Mouse (Mus musculus): Measurements from ENCODE around the gene Camk1d. TPM values are rescaled to one million over a fixed set of nuclear protein-coding genes. Genes with fewer than 3 reads are reported as not detected.

Camk1d gene
- polyA plus RNA-seq, 1 experiment, result 7.3 TPM

DNA sequence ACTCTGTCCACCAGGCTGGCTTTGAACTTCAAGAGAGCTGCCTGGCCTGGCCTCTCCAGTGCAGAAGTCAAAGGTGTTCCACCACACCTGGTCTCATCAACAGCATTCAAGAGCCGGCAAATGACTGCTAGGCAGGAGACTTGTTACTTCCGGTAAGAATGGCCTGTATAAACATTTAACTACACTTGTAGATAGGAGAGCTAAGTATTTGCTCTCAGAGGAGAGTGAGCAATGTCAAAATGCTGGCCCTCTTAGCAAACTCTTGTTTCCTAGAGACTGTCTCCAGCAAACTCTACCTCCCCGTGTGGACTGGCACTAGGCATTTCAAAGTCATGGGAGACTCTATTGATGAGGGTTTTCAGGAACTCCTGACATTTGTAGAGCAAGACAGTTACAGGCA, 56.3 kb downstream of the Camk1d start:
- no peak for DNase-seq (ENCODE audit: low read depth)

DNA sequence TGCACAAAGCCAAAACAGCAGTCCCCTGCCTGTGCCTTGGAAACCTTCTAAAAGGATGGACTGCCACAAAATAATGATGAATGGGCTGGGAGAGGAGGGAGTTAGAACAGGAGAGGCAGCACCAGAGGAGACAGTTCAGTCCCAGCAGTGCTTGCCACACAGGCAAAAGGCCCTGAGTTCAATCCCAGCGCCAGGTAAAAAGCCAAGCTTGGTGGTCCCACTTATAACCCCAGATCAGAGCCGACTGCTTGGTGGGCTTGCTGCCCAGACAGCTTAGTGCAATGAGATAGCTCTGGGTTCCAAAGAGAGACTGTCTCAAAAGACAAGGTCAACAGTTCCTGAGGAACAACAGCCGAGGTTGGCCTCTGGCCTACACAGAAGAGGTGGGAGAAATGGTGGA, 58.0 kb downstream of the Camk1d start:
- DNase-seq (ENCODE audit: low read depth), result no peak
- TF ChIP-seq CTCF (IDR thresholded peaks at IDR 0.05; ENCODE audit: borderline replicate concordance, extremely low read depth, insufficient read depth, insufficient read length) (no peak), POLR2A (IDR thresholded peaks at IDR 0.05; ENCODE audit: borderline replicate concordance, extremely low read depth, insufficient read depth, insufficient read length, poor library complexity, severe bottlenecking) (no peak)

More for the DNA sequence above, 56.3 kb downstream of the Camk1d start:
- TF ChIP-seq CTCF (IDR thresholded peaks at IDR 0.05; ENCODE audit: borderline replicate concordance, extremely low read depth, insufficient read depth, insufficient read length) (no peak), POLR2A (IDR thresholded peaks at IDR 0.05; ENCODE audit: borderline replicate concordance, extremely low read depth, insufficient read depth, insufficient read length, poor library complexity, severe bottlenecking) (no peak)

DNA sequence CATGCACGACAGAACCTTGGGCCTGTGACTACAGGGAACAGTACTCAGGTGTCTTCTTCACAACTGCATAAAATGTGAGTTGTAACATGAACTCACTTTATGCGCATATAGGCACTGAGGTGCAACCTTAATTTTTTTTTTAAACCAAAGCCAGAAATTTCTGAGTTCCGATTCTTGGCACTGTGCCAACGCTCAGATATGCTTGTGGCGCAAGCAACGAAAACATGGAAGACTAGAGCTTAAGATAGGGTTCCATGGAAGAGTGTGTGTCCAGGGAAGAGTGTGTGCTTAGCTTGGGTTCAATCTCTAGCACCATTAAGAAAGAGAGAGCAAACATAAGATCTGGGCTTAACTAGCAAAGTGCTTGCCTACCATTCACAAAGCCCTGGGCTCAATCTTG, 62.2 kb downstream of the Camk1d start:
- DNase-seq (ENCODE audit: low read depth), result no peak

DNA sequence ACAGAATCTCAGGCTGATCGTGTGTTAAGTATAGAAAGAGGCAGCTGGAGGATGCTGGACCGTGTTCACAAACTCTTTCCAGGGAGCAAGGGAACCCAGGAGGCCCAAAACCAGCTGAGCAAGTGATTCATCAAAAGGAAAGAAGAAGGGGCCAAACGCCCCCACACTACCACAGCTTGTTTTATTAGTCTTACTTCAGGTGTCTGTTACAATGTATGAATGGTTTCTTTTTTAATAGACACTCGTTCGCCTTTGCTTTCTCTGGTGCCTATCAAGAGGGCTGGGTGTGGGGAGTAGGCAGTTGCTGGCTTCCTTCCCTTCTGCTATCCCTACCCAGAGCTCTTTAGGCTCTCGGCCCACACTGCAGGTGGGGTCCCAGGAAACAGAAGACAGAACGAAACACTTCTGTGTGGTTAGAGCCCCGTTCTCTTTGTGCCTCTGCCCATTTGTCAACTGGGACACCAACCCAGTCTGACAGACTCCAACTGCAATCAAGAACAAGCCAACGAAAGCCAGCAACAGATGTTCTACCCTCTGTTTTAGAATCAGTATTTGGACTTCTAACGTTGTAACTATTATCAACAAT, 62.9 kb downstream of the Camk1d start:
- DNase-seq (ENCODE audit: low read depth), result no peak

More for the DNA sequence above, 62.2 kb downstream of the Camk1d start:
- TF ChIP-seq POLR2A (IDR thresholded peaks at IDR 0.05; ENCODE audit: borderline replicate concordance, extremely low read depth, insufficient read depth, insufficient read length, poor library complexity, severe bottlenecking), result no peak
- no peak for TF ChIP-seq CTCF (IDR thresholded peaks at IDR 0.05; ENCODE audit: borderline replicate concordance, extremely low read depth, insufficient read depth, insufficient read length)

DNA sequence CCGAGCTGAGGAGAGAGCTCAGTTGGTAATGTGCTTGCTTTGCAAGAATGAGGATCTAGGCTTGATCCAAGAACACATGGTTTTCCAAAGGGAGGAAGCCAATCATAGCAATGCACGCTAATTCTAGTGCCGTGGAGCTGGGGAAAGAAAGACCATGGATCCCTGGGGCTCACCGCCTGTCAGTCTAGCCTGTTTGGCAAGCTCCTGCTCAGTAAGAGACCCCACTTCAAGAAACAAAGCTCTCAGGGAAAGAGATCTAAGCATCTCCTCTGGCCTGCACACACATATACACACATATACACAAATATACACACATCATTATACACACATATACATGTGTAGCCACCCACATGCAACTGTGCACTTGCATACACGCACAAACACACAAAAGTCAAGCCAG, 65.1 kb downstream of the Camk1d start:
- no peak for TF ChIP-seq POLR2A (IDR thresholded peaks at IDR 0.05; ENCODE audit: borderline replicate concordance, extremely low read depth, insufficient read depth, insufficient read length, poor library complexity, severe bottlenecking)
- TF ChIP-seq CTCF (IDR thresholded peaks at IDR 0.05; ENCODE audit: borderline replicate concordance, extremely low read depth, insufficient read depth, insufficient read length), result no peak
- no peak for DNase-seq (ENCODE audit: low read depth)

More for the DNA sequence above, 62.9 kb downstream of the Camk1d start:
- TF ChIP-seq CTCF (IDR thresholded peaks at IDR 0.05; ENCODE audit: borderline replicate concordance, extremely low read depth, insufficient read depth, insufficient read length), result no peak
- TF ChIP-seq POLR2A (IDR thresholded peaks at IDR 0.05; ENCODE audit: borderline replicate concordance, extremely low read depth, insufficient read depth, insufficient read length, poor library complexity, severe bottlenecking), result no peak

DNA sequence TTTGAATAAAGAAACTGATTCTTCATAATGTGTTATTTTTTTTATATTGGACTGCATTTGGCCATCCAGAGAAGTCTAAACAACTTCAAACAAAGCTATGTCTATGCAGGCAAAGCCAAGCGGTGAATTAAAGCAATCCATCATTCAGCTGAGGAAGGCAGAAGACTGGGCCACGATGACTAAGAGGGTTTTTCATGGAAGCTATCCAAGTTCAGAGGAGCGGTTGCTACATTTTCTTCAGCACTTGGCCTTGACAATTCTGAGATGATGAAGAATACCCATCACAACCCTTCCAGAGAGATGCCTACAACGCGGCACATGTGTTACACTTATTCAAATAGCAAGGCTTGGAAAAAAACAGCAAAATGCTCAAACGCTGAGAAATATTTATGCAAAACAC, 65.6 kb downstream of the Camk1d start:
- DNase-seq (ENCODE audit: low read depth), result no peak
- TF ChIP-seq CTCF (IDR thresholded peaks at IDR 0.05; ENCODE audit: borderline replicate concordance, extremely low read depth, insufficient read depth, insufficient read length) (no peak), POLR2A (IDR thresholded peaks at IDR 0.05; ENCODE audit: borderline replicate concordance, extremely low read depth, insufficient read depth, insufficient read length, poor library complexity, severe bottlenecking) (no peak)

DNA sequence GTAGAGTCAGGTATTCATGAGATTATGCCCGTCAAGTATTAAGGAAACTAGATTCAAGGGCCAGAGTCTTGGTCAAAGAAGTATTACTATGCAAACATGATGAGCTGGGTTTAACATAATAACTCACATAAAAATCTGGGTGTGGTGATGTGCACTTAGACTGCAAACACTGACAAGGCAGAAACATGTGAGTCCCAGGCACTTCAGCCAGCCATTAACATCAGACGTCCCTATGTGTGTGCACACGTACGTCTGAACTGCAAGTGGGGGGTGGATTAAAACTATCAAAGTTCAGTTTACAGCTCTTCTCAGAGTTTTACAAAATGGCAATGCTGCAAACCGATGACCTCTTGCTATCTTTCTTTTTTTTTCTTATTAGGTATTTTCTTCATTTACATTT, 68.0 kb downstream of the Camk1d start:
- no peak for TF ChIP-seq CTCF (IDR thresholded peaks at IDR 0.05; ENCODE audit: borderline replicate concordance, extremely low read depth, insufficient read depth, insufficient read length)
- no peak for TF ChIP-seq POLR2A (IDR thresholded peaks at IDR 0.05; ENCODE audit: borderline replicate concordance, extremely low read depth, insufficient read depth, insufficient read length, poor library complexity, severe bottlenecking)

DNA sequence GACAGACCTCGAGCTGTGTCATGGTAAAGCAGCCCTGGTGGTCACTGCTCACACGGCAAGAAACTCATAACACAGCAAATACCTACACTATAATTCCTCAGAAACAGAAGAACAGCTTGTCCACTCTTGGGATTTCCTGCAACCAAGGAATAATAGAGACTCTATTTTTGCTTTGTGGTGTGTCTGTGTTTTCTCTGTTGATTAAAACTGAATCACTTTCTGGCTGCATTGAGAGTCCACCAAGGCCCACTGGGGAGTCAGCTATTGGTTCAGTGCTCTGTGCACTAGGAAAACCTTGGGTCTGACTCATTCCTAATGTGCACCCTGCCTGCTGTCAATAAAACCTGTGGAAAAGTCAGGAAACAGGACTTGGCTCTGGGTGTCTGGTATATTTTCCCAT, 68.7 kb downstream of the Camk1d start:
- no peak for DNase-seq (ENCODE audit: low read depth)
- TF ChIP-seq CTCF (IDR thresholded peaks at IDR 0.05; ENCODE audit: borderline replicate concordance, extremely low read depth, insufficient read depth, insufficient read length) (no peak), POLR2A (IDR thresholded peaks at IDR 0.05; ENCODE audit: borderline replicate concordance, extremely low read depth, insufficient read depth, insufficient read length, poor library complexity, severe bottlenecking) (no peak)

More for the DNA sequence above, 68.0 kb downstream of the Camk1d start:
- DNase-seq (ENCODE audit: low read depth), result no peak

DNA sequence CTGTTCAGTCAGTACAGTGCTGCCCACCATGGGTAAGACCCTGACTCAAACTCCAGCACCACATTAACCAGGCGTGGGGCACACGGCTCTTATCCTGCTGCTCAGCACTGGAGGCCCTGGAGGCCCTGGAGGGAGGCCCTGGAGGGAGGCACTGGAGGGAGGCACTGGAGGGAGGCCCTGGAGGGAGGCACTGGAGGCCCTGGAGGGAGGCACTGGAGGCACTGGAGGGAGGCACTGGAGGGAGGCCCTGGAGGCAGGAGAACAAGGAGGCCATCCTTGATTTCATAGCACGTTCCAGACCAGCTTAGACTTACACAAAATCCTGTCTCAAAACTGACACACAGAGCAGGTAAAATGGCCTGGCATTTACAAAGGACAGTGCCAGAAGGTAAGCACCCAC, 70.4 kb downstream of the Camk1d start:
- no peak for DNase-seq (ENCODE audit: low read depth)
- no peak for TF ChIP-seq POLR2A (IDR thresholded peaks at IDR 0.05; ENCODE audit: borderline replicate concordance, extremely low read depth, insufficient read depth, insufficient read length, poor library complexity, severe bottlenecking)
- TF ChIP-seq CTCF (IDR thresholded peaks at IDR 0.05; ENCODE audit: borderline replicate concordance, extremely low read depth, insufficient read depth, insufficient read length), result no peak

DNA sequence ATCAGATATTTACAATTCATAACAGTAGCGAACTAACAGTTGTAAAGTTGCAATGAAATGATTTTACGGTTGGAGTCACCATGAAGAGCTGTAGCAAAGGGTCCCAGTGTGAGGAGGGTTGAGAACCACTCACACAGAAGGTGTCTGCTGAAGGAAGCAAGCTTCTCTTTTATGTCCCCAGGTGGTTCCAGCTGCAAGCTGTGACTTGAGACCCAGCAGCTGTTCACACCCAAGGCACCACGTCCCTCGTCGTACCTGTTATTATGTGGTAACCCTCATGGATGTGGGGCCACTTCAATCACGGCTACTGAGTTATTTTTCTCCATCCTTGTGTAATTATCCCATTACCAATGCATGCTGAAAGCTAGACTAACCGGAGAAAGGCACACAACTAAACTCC, 71.1 kb downstream of the Camk1d start:
- DNase-seq (ENCODE audit: low read depth), result no peak
- TF ChIP-seq CTCF (IDR thresholded peaks at IDR 0.05; ENCODE audit: borderline replicate concordance, extremely low read depth, insufficient read depth, insufficient read length) (no peak), POLR2A (IDR thresholded peaks at IDR 0.05; ENCODE audit: borderline replicate concordance, extremely low read depth, insufficient read depth, insufficient read length, poor library complexity, severe bottlenecking) (no peak)

DNA sequence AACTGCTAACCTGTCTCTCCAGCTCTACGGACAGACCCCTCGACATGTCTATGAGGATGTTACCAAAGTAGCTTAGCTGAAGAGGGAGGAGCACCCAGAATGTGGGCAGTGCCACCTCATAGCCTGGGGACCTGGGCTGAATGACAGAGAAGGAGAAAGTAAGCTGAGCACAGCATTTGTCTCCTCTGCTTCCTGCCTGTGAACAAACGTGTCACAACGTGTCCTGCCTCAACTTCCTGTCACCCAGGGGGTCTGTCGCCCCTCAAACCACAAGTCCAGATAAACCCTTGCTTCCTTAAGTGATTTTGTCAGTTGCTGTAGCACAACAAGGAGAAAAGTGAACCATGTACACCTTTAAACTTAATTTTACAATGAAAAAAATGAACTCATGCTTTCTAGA, 71.7 kb downstream of the Camk1d start:
- TF ChIP-seq POLR2A (IDR thresholded peaks at IDR 0.05; ENCODE audit: borderline replicate concordance, extremely low read depth, insufficient read depth, insufficient read length, poor library complexity, severe bottlenecking) (no peak), CTCF (IDR thresholded peaks at IDR 0.05; ENCODE audit: borderline replicate concordance, extremely low read depth, insufficient read depth, insufficient read length) (no peak)
- no peak for DNase-seq (ENCODE audit: low read depth)

DNA sequence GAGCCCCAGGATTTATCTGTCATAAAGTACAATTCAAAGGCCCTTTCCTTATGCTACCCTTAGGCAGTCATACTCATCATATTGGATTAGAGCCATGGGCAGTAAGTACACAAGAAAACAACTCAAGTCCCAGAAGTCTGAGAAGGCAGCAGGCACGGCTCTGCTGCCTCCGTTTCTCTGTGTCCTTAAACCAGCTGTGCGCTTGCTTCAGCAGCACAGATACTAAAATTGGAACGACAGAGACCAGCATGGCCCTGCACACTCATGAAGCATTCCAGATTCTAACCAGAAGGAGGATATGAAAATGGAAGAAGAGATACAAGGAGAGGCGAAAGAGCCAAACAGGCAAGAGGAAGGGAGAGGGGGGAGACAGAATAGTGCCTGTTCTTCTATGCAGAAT, 72.6 kb downstream of the Camk1d start:
- no peak for DNase-seq (ENCODE audit: low read depth)
- no peak for TF ChIP-seq POLR2A (IDR thresholded peaks at IDR 0.05; ENCODE audit: borderline replicate concordance, extremely low read depth, insufficient read depth, insufficient read length, poor library complexity, severe bottlenecking)
- TF ChIP-seq CTCF (IDR thresholded peaks at IDR 0.05; ENCODE audit: borderline replicate concordance, extremely low read depth, insufficient read depth, insufficient read length), result no peak
